Mouse (Mus musculus) midbrain, postnatal 0 days (tissue): ENCODE results near the gene Hirip3. TPM values are rescaled to one million over a fixed set of nuclear protein-coding genes. Genes with fewer than 3 reads are reported as not detected.

Source experiments
- ATAC-seq: fragments of 200-750 bp; cut with Nextera tagmentation; 2 replicates; pipeline ENCODE4 v1.8.0; 2017; ENCODE audit warnings: moderate number of reproducible peaks, mild to moderate bottlenecking, moderate TSS enrichment, moderate library complexity; ENCODE audit not compliant: low FRiP score
- DNase-seq: peaks from one replicate; pipeline ENCODE4 v3.0.0-alpha.2; 2015; ENCODE audit warnings: low spot score
- H3K27ac ChIP-seq: fragments of 300-500 bp; sonication (generic); 2 replicates; pipeline ENCODE4 v1.5.1; 2014; ENCODE audit warnings: low read depth, mild to moderate bottlenecking, low read length, mixed read lengths
- H3K27me3 ChIP-seq: fragments of 300-500 bp; sonication (generic); 2 replicates; pipeline ENCODE4 v1.6.1; 2014; ENCODE audit warnings: low read length, control low read depth, mixed read lengths; ENCODE audit not compliant: insufficient read depth
- H3K36me3 ChIP-seq: fragments of 300-500 bp; sonication (generic); 2 replicates; pipeline ENCODE4 v1.6.1; 2014; ENCODE audit warnings: low read length, control low read depth, mixed read lengths; ENCODE audit not compliant: insufficient read depth
- H3K4me1 ChIP-seq: fragments of 300-500 bp; sonication (generic); 2 replicates; pipeline ENCODE4 v1.6.1; 2014; ENCODE audit warnings: mild to moderate bottlenecking, control low read depth, antibody characterized with exemption, low read length, mixed read lengths; ENCODE audit not compliant: insufficient read depth
- H3K4me2 ChIP-seq: fragments of 300-500 bp; sonication (generic); 2 replicates; pipeline ENCODE4 v1.6.1; 2014; ENCODE audit warnings: low read depth, mild to moderate bottlenecking, low read length, mixed read lengths; ENCODE audit not compliant: poor library complexity, severe bottlenecking
- H3K4me3 ChIP-seq: fragments of 300-500 bp; sonication (generic); 2 replicates; pipeline ENCODE4 v1.5.1; 2014; ENCODE audit warnings: low read depth, mild to moderate bottlenecking, low read length, moderate library complexity
- H3K9ac ChIP-seq: fragments of 300-500 bp; sonication (generic); replicated peaks from 2 replicates; pipeline ENCODE4 v1.6.1; 2014; ENCODE audit warnings: mild to moderate bottlenecking, low read length, moderate library complexity, mixed read lengths; ENCODE audit not compliant: poor library complexity, severe bottlenecking
- H3K9me3 ChIP-seq: fragments of 300-500 bp; sonication (generic); 2 replicates; pipeline ENCODE4 v1.6.1; 2016; ENCODE audit warnings: low read length, control low read depth
- CTCF ChIP-seq: IDR thresholded peaks from 2 replicates; pipeline ENCODE4 v1.5.1; 2016; ENCODE audit warnings: antibody characterized with exemption, mild to moderate bottlenecking
- WGBS: fragments of 180-500 bp; shearing (Covaris S2); extraction: QIAGEN DNeasy Blood & Tissue Kit; methylation state at CpG from one replicate; pipeline ENCODE4 v1.1.7; 2014; 5-methylcytosine and 5-hydroxymethylcytosine counted together
- polyA plus RNA-seq: library from polyadenylated mRNA; unstranded; fragments of >200 nt; fragmentation: Nextera tagmentation; extraction: Ambion mirVana; gene quantifications from 2 replicates; pipeline ENCODE4 v1.2.1, GENCODE M21; 2015
- total RNA-seq: library from RNA; depleted of rRNA; stranded (reverse); fragments of >200 nt; gene quantifications from 2 replicates; pipeline ENCODE4 v1.2.3, GENCODE M21; 2014; rRNA removed

Hirip3 gene
- total and polyA plus RNA-seq, 2 experiments from 2014 or later, result 10.0 to 16.3 TPM

DNA sequence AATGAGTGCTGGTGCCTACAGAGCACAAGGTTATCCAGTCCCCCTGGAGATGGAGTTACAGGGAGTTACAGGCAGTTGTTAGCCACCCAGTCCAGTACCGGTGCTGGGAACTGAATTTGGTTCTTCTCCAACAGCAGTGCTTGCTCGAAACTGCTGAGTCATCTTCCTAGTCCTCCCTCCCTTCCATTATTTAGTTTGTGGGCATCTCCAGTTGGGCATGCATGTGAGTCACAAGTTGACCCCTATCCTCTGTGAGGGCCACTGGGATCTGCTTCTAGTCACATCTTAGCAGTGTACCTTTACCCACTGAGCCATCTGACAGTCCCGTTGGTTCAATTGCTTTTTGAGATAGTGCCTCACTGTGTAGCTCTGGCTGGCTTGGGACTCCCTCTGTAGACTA lies 43.8 kb downstream of the Hirip3 start:
- WGBS, result 82% methylated on average over 3 of the region's 3 CpGs
- no peak for TF ChIP-seq CTCF
- H3K4me3 ChIP-seq, result no peak overlapping the region
- H3K9me3 ChIP-seq, result no peaks in the 10 kb centered on the region
- no peak overlapping the region for H3K27ac ChIP-seq
- no peak overlapping the region for H3K4me2 ChIP-seq
- H3K27me3 ChIP-seq, result no peaks in the 10 kb centered on the region
- no peak for ATAC-seq
- H3K4me1 ChIP-seq, result no peaks in the 10 kb centered on the region
- no peaks in the 10 kb centered on the region for H3K36me3 ChIP-seq
- H3K9ac ChIP-seq, result no peak overlapping the region
- no peak for DNase-seq

DNA sequence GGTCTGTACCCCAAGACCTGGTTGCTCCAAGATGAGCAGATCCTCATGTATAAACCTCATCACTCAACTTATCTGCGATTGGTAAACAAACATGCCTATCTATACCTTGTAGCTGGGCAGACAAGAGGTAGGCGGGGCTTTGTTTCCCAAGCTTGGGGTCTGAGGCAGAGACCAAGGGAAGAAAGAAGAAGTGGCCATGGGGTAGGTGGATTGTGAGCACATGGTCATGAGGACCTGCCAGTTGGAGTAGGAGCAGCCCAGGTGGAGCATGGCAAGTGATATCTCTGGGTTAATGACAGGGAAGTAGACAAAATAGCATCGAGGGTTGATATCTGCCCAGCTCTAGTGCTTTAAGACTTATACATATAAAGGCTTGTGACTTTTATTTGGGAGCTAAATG lies 53.1 kb downstream of the Hirip3 start:
- Histone ChIP-seq H3K4me3 (no peak overlapping the region), H3K27ac (no peak overlapping the region), H3K36me3 (no peaks in the 10 kb centered on the region), H3K9ac (no peak overlapping the region), H3K9me3 (no peaks in the 10 kb centered on the region), H3K27me3 (no peaks in the 10 kb centered on the region), H3K4me2 (no peak overlapping the region), H3K4me1 (no peaks in the 10 kb centered on the region)
- DNase-seq (no peak), ATAC-seq (no peak)
- no peak for TF ChIP-seq CTCF
- 92% methylated on average over 3 of the region's 3 CpGs for WGBS

Other genes with a start within 250 kb of the Hirip3 start
Only the 30 nearest of the 31 such genes appear.
- 44.4 and 46.6 TPM in 2 replicates for gene Sgf29, start 212.7 kb upstream of the Hirip3 start, total RNA-seq
- 48.0 and 56.0 TPM in 2 replicates for gene Sgf29, start 212.7 kb upstream of the Hirip3 start, polyA plus RNA-seq
- 18.4 and 21.1 TPM in 2 replicates for gene Sult1a1, start 185.5 kb upstream of the Hirip3 start, total RNA-seq
- gene Sult1a1, start 185.5 kb upstream of the Hirip3 start, polyA plus RNA-seq, result 17.5 and 18.8 TPM in 2 replicates
- gene Bola2, start 166.6 kb upstream of the Hirip3 start, total RNA-seq, result 50.2 and 160 TPM in 2 replicates
- gene Bola2, start 166.6 kb upstream of the Hirip3 start, polyA plus RNA-seq, result 143 and 146 TPM in 2 replicates
- gene Slx1b, start 166.2 kb upstream of the Hirip3 start, total RNA-seq, result 21.7 and 25.0 TPM in 2 replicates
- gene Slx1b, start 166.2 kb upstream of the Hirip3 start, polyA plus RNA-seq, result 10.9 and 11.1 TPM in 2 replicates
- gene Coro1a, start 154.2 kb upstream of the Hirip3 start, total RNA-seq, result 87.1 and 98.9 TPM in 2 replicates
- 93.4 and 105 TPM in 2 replicates for gene Coro1a, start 154.2 kb upstream of the Hirip3 start, polyA plus RNA-seq
- 121 and 145 TPM in 2 replicates for gene Mapk3, start 102.4 kb upstream of the Hirip3 start, total RNA-seq
- gene Mapk3, start 102.4 kb upstream of the Hirip3 start, polyA plus RNA-seq, result 120 and 125 TPM in 2 replicates
- gene Gdpd3, start 95.6 kb upstream of the Hirip3 start, total RNA-seq, result 0.66 TPM in 1 of 2 replicates, not detected in the other
- 1.3 TPM in 2 replicates for gene Gdpd3, start 95.6 kb upstream of the Hirip3 start, polyA plus RNA-seq
- 196 and 209 TPM in 2 replicates for gene Ypel3, start 85.0 kb upstream of the Hirip3 start, total RNA-seq
- gene Ypel3, start 85.0 kb upstream of the Hirip3 start, polyA plus RNA-seq, result 219 and 235 TPM in 2 replicates
- 0.16 and 1.1 TPM in 2 replicates for gene Tbx6, start 80.5 kb upstream of the Hirip3 start, total RNA-seq
- gene Tbx6, start 80.5 kb upstream of the Hirip3 start, polyA plus RNA-seq, result 0.21 and 0.38 TPM in 2 replicates
- gene Ppp4c, start 69.5 kb upstream of the Hirip3 start, total RNA-seq, result 107 and 137 TPM in 2 replicates
- gene Ppp4c, start 69.5 kb upstream of the Hirip3 start, polyA plus RNA-seq, result 127 and 135 TPM in 2 replicates
- 52.5 and 60.2 TPM in 2 replicates for gene Fam57b, start 64.3 kb upstream of the Hirip3 start, total RNA-seq
- gene Fam57b, start 64.3 kb upstream of the Hirip3 start, polyA plus RNA-seq, result 56.3 and 57.1 TPM in 2 replicates
- not detected in 2 replicates for gene 4930451I11Rik, start 30.3 kb upstream of the Hirip3 start, total RNA-seq
- 1.1 TPM in 1 of 2 replicates, not detected in the other for gene 4930451I11Rik, start 30.3 kb upstream of the Hirip3 start, polyA plus RNA-seq
- gene Doc2a, start 14.6 kb upstream of the Hirip3 start, total RNA-seq, result 53.8 and 64.1 TPM in 2 replicates
- 36.3 and 41.2 TPM in 2 replicates for gene Doc2a, start 14.6 kb upstream of the Hirip3 start, polyA plus RNA-seq
- gene Ino80e, start 405 bp downstream of the Hirip3 start, total RNA-seq, result 55.0 and 60.3 TPM in 2 replicates
- 87.8 and 93.5 TPM in 2 replicates for gene Ino80e, start 405 bp downstream of the Hirip3 start, polyA plus RNA-seq
- gene Taok2, start 22.7 kb downstream of the Hirip3 start, total RNA-seq, result 143 and 160 TPM in 2 replicates
- 45.3 and 47.3 TPM in 2 replicates for gene Taok2, start 22.7 kb downstream of the Hirip3 start, polyA plus RNA-seq
- gene Tmem219, start 60.9 kb downstream of the Hirip3 start, total RNA-seq, result 22.8 and 24.7 TPM in 2 replicates
- gene Tmem219, start 60.9 kb downstream of the Hirip3 start, polyA plus RNA-seq, result 36.4 and 38.2 TPM in 2 replicates
- gene Kctd13, start 66.9 kb downstream of the Hirip3 start, total RNA-seq, result 129 and 150 TPM in 2 replicates
- 166 and 167 TPM in 2 replicates for gene Kctd13, start 66.9 kb downstream of the Hirip3 start, polyA plus RNA-seq
- 32.3 and 44.5 TPM in 2 replicates for gene Asphd1, start 87.6 kb downstream of the Hirip3 start, total RNA-seq
- 16.2 and 17.6 TPM in 2 replicates for gene Asphd1, start 87.6 kb downstream of the Hirip3 start, polyA plus RNA-seq
- 235 and 283 TPM in 2 replicates for gene Sez6l2, start 88.6 kb downstream of the Hirip3 start, total RNA-seq
- 66.2 and 72.8 TPM in 2 replicates for gene Sez6l2, start 88.6 kb downstream of the Hirip3 start, polyA plus RNA-seq
- gene Cdipt, start 113.9 kb downstream of the Hirip3 start, total RNA-seq, result 193 and 244 TPM in 2 replicates
- gene Cdipt, start 113.9 kb downstream of the Hirip3 start, polyA plus RNA-seq, result 142 and 157 TPM in 2 replicates
- not detected in 2 replicates for gene Cdiptos, start 114.1 kb downstream of the Hirip3 start, total RNA-seq
- 0.72 and 0.79 TPM in 2 replicates for gene Cdiptos, start 114.1 kb downstream of the Hirip3 start, polyA plus RNA-seq
- 4.2 and 7.2 TPM in 2 replicates for gene Mvp, start 152.6 kb downstream of the Hirip3 start, total RNA-seq
- gene Mvp, start 152.6 kb downstream of the Hirip3 start, polyA plus RNA-seq, result 3.9 and 4.4 TPM in 2 replicates
- 2.4 TPM in 1 of 2 replicates, not detected in the other for gene Pagr1b, start 154.5 kb downstream of the Hirip3 start, total RNA-seq
- gene Pagr1b, start 154.5 kb downstream of the Hirip3 start, polyA plus RNA-seq, result 0.66 TPM in 1 of 2 replicates, not detected in the other
- gene Pagr1a, start 155.4 kb downstream of the Hirip3 start, total RNA-seq, result 5.3 TPM in 1 of 2 replicates, not detected in the other
- gene Pagr1a, start 155.4 kb downstream of the Hirip3 start, polyA plus RNA-seq, result 33.1 and 41.1 TPM in 2 replicates
- 52.3 and 55.5 TPM in 2 replicates for gene Gm42742, start 159.1 kb downstream of the Hirip3 start, total RNA-seq
- 45.3 and 55.5 TPM in 2 replicates for gene Gm42742, start 159.1 kb downstream of the Hirip3 start, polyA plus RNA-seq
- 102 and 155 TPM in 2 replicates for gene Prrt2, start 159.2 kb downstream of the Hirip3 start, total RNA-seq
- gene Prrt2, start 159.2 kb downstream of the Hirip3 start, polyA plus RNA-seq, result 109 and 124 TPM in 2 replicates
- gene Maz, start 165.1 kb downstream of the Hirip3 start, total RNA-seq, result 223 and 245 TPM in 2 replicates
- gene Maz, start 165.1 kb downstream of the Hirip3 start, polyA plus RNA-seq, result 68.3 and 68.6 TPM in 2 replicates
- 2.9 and 4.2 TPM in 2 replicates for gene Kif22, start 180.5 kb downstream of the Hirip3 start, total RNA-seq
- 11.3 and 11.5 TPM in 2 replicates for gene Kif22, start 180.5 kb downstream of the Hirip3 start, polyA plus RNA-seq
- 0.49 TPM in 1 of 2 replicates, not detected in the other for gene Zg16, start 225.4 kb downstream of the Hirip3 start, total RNA-seq
- gene Zg16, start 225.4 kb downstream of the Hirip3 start, polyA plus RNA-seq, result not detected in 2 replicates
- gene AI467606, start 229.4 kb downstream of the Hirip3 start, total RNA-seq, result 2.3 and 5.9 TPM in 2 replicates
- gene AI467606, start 229.4 kb downstream of the Hirip3 start, polyA plus RNA-seq, result 1.4 and 1.9 TPM in 2 replicates